Mouse (Mus musculus) NIH3T3 (cell line): ENCODE results near the gene Gpr137c.
A peak's percentile ranks its signal among the peaks of the same experiment; 100 is the strongest.

Source experiments
- DNase-seq: peaks from one replicate; pipeline ENCODE4 v3.0.0-alpha.2; 2012; ENCODE audit warnings: low read depth

Gene Gpr137c

DNA sequence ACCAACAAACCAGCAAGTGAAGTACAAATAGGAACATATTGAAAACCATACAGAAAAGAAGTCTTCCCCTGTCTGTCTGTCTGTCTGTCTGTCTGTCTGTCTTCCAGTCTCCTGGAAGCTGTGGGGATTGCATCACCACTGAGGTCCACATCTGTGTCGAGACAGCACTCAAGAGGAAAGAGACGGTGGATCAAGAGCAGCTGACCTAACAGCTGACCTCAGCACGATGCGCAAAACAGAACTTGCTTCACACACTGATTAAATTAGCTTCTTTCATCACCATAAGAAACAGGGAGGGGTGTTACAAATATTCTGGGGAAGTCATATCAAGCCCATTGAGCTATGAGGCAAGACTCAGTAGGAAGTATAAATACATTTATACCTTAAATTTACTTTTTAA lies 72.1 kb downstream of the Gpr137c start:
- DNase-seq = no peak

DNA sequence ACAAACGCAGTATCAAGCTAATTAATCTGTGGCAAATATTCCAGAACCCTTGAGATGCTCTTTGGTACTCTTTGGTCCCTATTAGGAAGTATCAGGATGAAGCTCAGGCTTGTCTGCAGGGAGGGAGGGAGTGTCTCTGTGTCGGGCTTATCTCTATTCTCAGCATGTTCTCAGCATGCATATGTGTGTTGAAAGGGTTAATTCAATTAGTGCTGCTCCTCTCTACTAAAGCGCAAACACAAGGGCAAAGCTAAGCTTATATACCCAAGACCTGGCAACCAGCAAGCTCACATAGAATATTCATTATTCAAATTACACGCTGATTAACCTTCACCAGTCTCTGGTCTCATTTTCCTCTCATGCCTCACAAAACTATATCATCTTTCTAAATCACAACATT lies 84.4 kb downstream of the Gpr137c start:
- DNase-seq = no peak

DNA sequence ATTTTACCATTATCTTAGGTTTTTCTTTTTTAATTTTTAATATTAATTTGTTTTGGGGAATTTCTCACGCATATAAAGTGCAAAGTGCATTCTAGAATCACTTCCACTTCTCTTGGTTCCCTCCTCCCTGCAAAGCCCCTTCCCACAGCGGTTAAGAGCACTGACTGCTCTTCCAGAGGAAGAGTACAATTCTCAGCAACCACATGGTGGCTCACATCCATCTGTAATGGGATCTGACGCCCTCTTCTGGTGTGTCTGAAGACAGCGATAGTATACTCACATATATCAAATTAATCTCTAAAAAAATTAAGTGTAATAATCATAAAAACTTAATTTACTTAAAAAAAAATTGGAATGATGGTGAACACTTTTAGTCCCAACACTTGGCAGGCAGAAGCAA lies 84.9 kb downstream of the Gpr137c start:
- no peak for DNase-seq

DNA sequence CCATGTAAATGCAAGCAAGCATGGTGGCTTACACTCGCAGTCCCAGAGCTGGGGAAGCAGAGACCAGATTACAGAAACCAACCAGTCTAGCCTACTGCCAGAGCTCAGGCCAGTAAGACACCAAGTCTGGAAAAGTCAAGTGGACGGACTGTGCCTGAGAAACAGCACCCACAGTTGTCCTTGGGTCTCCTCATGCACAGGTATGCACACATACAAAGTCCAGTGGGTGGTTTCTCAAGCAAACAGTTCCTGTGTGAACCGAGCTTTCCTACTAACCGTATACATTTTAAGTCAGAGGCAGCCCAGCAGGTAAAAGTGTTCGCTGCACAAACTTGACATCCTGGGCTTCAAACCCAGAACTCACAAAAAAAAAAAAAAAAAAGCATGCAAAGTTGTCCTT lies 86.3 kb downstream of the Gpr137c start:
- no peak for DNase-seq

DNA sequence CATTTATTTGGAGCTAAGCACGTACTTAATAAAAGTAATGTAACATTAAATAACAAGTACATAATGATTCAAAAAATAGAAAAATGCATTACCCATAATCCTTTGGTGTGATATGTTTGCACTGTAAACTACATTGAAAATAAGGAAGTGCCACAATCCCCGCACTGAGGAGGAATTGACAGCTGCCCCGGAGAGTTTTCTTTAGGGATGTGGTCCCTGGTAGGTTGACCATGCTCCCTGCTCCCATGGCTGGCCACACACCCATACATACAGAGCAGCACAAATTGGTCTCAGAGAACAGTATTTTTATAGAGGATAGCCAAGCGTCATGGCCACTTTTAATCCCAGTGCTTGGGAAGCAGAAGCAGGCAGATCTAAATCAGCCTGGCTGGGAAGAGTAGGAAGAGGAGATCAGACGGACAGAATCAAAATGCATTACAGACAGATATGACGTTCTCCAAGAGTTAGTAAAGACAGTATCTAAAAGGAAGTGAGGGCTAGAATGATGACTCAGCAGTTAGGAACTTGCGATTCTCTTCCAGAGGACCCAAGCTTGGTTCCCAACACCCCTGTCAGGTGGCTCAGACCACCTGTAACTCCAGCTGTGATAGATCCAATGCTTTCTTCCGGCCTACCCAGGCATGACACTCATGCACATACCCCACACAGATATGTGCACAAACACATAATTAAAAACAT lies 88.3 kb downstream of the Gpr137c start:
- no peak for DNase-seq

DNA sequence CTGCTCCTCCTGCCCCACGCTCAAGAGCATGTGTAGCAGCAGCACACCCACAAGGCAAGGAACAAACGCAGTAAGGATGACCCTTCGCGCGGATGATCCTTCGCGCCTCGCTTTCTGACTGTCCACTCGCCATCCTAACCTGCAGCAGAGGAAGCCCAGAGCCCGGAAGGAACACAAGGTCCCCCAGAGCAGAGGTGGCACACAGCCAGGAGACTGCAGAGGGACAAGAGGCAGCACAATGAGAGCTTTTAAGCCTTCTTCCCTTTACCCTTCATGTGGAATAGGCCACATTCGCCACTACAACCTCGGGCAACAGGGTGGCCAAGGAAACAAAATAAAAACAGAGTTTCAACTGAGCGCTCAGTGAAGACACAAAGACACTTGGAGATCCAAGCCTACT lies 90.1 kb downstream of the Gpr137c start:
- no peak for DNase-seq

DNA sequence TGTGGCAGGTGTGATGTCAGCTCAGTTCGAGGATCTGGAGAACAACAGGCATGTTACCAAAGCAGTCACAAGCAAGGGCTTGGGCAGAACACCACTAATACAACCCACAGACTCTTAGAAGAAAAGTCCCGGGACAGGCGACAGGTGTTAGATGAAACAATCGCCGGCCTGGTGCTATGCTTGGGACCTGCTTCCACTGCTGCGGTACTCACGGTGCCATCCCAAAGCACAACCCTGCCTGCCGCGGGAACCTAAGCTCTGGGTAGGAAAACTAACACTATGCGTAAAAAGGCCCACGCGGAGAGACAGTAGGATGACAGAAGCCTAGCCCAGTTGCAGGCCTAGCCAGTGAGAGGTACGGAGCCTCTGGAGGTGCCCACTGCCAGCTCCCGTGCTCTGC lies 90.6 kb downstream of the Gpr137c start:
- no peak for DNase-seq

DNA sequence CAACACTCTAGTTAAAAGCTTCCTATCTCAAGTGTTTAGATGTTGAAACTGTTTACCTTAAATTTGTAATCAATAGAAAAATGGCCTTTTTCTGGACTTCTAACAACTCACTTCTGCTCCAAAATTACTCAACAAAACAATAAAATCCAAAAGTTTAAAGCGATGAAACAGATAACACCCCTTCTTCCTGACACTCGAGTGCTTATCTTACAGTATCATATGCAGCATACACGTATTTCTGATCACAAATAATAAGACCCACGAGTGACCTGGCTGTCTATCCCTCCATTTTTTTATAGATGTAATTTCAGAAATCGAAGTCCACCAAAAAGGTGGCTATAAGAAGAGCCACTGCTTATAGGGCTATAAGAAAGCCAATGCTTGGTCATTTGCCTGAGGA lies 97.4 kb downstream of the Gpr137c start:
- DNase-seq = no peak

DNA sequence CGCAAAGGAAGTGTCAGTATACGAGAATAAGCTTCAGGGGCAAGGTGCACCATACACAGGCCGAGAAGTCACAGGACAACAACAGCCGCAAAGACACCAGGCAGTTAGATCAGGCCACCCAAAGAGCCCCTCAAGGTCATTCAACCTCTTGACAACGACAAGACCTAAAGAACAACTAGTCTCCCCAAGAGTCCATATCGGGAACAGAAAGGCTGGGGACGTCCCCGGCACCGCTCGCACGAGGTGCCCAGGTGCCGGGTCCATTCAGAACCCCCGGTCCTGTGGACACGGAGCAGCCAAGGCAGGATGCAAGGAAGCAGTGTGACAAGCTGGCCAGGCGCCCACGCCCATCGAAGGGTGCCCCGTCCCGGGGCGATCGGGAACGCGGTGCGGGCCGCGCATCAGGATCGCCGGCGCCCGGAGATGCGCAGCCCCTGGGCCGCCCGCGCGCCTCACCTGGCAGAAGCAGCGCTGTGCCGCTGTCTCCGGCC lies 98.4 kb downstream of the Gpr137c start:
- DNase-seq = no peak

DNA sequence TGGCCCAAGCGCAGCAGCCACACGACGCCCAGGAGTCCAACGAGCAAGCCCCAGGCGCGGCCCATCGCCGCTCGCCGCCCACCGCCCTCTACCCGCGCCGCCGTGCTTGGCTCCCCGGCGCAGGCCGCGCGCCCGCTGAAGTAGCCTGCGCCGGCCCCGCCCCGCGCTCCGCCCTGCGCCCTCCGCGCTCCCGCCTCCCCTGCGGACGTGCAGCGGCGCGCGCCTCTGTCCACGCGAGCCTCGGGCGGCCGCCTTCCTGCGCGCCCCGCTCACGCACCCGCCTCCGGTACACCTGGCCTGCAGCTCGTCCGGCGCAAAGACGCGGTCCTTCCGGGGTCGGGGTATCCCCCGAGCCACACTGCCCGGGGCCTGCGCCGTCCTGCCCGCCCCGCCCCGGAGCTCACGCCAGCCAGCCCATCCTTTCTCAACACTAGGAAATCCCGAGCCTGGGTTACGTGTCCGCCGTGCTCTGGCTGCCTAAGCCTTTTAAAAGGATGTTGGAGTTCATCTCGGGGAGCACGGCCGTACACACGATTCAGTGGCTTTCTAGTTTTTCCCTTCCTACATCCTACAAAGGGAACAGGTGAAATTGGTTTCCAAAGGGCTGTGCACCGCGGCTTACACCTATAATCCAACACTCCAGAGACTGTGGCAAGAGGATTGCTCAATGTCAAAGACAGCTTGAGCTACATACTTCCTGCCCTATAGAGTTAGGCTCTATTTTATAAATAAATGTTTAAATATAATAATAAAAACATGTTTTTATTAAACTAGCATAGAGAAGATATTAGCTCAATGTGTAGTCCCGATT lies 99.1 kb downstream of the Gpr137c start, which contains the start of gene Ero1l:
Gene Ero1l, minus strand, starts transcription at position 346 of the 811 bp plus-strand sequence.
- DNase-seq = peak; percentile 87

DNA sequence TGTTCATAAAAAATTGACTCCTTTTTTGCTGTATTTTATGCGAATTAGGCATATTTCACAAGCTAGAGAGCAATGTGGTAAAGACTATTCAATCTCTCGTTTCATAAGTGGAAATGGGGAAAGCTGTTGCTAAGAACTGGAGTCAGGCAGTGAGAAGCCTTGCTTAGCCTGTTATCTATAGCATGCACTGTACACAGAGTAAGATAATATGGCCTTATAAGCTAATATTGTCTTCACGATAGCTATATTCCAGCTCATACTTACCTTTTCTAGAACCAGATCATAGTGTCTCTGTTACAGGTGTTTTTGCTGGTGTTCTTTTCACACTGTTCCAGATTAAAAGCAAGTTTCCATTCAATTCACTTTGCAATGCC lies 99.7 kb downstream of the Gpr137c start:
- no peak for DNase-seq

DNA sequence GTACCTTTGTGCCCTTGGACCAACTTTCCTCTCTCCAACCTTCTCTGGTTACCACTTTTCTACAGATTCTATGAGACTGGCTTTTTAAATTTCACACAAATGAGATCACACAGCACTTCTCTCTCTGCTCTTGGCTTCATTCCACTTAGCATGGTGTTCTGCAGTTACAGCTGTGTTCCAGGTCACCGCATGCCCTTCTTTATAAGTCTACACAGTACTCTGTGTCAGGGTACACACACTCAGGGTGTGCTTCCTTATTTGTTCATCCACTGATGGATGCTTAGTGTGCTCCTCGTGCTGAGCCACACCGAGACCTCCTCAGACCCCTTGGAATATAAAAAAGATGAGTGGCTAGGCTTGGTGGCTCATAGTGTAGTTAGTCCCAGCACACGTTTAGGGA lies 100.6 kb downstream of the Gpr137c start:
- peak; percentile 30 for DNase-seq

DNA sequence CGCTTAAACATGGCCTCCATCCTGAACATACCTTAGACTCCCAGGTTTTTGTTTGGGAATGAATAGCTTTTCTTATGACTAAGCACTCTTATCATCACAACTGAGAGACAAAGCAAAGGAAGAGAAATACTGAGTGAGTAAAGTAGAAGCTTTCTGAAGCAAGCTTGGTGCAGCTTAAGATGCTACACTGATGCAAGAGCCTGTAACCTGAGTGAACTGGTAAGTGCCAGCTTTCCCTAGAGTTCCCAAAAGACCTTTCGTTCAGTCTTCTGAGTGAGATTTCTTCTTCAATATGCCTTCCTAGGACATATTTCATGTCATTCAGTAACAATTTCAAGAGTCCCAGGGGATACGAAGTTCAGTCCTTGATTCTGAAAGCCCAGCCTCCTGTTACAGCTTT lies 101.5 kb downstream of the Gpr137c start:
- peak; percentile 53 for DNase-seq

DNA sequence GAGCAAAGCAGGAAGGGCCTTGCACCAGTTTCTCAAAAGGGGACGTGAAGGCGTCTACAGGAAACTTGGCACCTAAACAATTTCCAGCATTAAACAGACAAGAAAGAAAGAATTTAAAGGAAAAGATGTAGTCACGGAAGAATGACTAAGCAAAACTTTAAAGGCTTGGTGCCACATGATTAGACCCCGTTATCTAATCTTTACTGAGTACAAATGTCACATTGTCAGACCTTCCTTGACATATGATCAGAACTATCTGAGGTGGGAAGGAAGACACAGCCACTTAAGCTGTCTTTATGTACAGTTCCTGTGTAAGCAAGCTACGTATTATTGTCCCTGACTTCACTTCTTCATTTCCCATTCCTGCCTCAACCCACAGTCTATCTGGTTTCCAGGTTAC lies 102.1 kb downstream of the Gpr137c start:
- DNase-seq = no peak

DNA sequence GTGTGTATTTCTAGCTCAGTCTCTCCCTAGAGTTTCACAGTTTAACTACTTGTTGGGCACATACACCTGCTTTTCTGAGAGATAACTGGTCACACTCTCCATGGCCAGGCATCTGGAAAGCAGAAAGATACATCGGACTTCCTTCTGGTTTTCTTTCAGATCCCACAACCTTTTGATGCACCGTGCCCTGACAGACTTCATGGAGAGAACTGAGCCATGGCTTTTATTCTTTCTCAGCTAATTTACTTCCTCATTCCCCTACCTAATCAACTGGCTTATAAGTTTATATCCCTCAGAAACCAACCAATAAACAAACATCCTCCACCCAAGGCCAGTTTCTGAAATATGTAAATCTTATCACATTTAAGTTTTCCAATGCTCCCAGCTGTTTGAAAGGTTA lies 102.9 kb downstream of the Gpr137c start:
- DNase-seq = no peak

DNA sequence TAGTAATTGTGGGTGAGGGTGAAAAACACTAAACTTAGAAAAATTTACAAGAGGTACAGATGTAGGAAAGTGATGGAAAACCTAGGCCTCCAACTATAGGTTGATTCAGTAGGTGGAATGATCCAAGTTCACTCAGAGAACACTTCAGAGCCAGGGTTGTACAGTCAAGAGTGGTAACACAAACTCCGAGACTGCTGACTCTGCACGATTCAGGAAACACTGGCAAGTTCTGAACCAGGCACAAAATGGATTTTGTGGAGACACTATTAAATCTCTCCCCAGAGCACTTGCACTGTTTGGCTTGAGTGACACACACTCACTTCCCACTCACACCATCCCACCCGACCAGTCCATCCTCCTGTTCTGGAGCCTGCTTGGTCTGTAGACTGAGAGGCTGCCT lies 103.8 kb downstream of the Gpr137c start:
- no peak for DNase-seq

DNA sequence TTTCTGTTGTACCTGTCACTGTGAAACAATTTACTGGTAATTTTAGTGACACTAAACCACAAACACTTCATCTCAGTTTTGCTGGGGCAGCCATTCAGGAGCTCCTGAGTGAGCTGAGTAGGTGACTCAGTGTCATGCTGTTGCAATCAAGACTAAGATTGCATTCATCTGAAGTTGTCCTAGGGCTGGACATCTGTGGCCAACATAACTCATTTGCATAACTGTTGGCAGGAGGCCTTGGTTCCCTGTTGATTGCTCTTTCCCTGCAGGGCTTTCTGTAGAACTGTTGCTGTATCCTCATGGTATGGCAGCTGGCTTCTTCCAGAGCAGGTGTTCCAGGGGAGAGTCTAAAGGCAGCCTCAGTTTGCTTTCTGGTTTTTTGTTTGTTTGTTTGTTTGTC lies 106.0 kb downstream of the Gpr137c start:
- peak; percentile 87 for DNase-seq

DNA sequence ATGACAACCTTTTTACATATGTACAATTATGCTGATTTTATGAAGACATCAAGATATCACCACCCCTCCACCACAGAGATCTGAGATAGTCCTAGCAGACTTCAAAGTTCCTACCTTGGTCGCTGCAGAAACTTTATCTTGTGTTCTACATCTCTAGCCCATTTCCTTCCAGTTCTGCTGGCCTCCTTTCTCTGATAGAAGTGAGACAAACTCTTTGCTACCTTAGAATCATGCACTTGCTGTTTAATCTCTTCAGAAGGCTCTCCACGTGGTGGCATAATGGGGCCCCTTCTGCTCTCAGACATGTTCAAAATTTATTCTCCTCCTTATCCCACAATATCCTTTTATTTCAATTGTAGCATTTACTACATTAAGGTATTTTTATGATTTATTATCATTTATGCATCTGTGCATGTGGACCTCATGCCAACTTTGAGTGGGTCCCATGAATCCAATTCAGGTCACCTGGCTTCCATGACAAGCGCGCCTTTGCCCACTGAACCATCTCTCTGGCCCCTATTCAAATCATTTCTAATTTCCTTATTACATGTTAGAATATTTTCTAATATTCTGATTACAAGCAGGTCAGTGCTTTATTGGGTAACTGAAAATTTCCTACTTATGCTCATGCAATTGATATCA lies 108.7 kb downstream of the Gpr137c start:
- DNase-seq = no peak

DNA sequence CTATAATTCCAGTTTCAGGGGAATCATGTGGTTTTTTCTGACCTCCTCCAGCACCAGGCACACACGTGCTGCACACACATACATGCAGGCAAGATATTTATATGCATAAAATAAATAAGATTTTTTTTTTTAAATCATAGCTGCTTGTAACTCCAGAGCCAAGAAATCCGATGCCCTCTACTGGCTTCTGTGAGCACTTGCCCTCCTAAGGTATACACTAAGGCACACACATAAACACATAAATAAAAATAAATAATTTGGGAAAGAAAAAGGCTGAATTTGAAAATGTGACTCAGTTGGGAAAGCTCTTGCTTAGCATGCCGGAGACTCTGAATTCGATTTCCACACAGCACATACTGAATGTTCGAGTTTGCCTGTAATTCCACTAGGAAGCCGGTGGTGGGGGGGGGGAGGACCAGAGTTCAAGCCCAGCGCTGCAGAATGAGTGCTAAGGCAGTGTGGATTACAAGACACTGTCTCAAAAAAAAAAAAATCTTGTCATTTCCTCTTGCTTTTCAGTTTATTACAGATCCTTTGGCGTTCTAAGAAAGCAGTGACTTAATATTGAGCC lies 109.6 kb downstream of the Gpr137c start:
- no peak for DNase-seq

DNA sequence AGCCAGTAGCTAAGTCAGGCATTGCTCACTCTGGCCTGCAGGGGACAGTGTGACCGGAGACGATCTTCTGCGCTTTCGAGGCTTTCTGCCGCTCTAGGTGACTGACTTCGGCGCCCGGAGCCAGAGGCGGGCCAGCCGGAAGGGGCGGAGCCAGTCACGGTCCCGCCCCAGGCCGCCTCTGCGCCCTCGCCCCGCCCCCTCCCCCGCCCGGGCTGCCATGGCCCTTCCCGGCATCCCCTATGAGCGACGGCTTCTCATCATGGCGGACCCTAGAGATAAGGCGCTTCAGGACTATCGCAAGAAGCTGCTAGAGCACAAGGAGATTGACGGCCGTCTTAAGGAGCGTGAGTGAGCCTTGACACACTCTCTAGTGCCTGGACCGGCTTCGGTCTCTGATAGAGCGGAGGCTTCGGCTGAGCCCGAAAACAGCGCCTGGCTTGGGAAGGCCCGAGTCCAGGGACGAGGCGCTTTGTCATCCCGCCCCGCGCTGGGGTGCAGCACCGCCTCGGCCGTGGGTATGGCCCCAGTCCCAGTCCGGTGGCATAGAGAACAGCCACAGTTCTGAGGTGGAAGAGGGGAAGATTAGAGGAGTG lies 110.2 kb downstream of the Gpr137c start, which contains the start of gene Psmc6:
Gene Psmc6, plus strand, starts transcription at position 200 of the 593 bp plus-strand sequence.
- DNase-seq = peak; percentile 94
